Mouse (Mus musculus): ENCODE data around the gene Klf2.

Klf2 gene

GRCm38 (mm10) chr8:72333429-72334143 lies 14.8 kb downstream of the Klf2 start:
- no peak for DNase-seq (ENCODE audit: low read depth)

GRCm38 (mm10) chr8:72334144-72334641 lies 15.4 kb downstream of the Klf2 start:
- no peak for DNase-seq (ENCODE audit: low read depth)

- DNase-seq (ENCODE audit: low read depth): no peak
Observed at GRCm38 (mm10) chr8:72336273-72336672, 17.4 kb downstream of the Klf2 start.

- no peak for DNase-seq (ENCODE audit: low read depth)
Observed at GRCm38 (mm10) chr8:72337034-72337433, 18.2 kb downstream of the Klf2 start.

- no peak for DNase-seq (ENCODE audit: low read depth)
Observed at GRCm38 (mm10) chr8:72342556-72343300, 23.9 kb downstream of the Klf2 start.

- DNase-seq (ENCODE audit: low read depth): no peak
Observed at GRCm38 (mm10) chr8:72343725-72344124, 24.9 kb downstream of the Klf2 start.

GRCm38 (mm10) chr8:72347553-72347952 lies 28.7 kb downstream of the Klf2 start:
- no peak for DNase-seq (ENCODE audit: low read depth)

- DNase-seq (ENCODE audit: low read depth): no peak
Observed at GRCm38 (mm10) chr8:72348114-72348513, 29.3 kb downstream of the Klf2 start.

GRCm38 (mm10) chr8:72348956-72349355 lies 30.1 kb downstream of the Klf2 start:
- DNase-seq (ENCODE audit: low read depth): no peak

GRCm38 (mm10) chr8:72349838-72350237 lies 31.0 kb downstream of the Klf2 start:
- DNase-seq (ENCODE audit: low read depth): no peak

GRCm38 (mm10) chr8:72350727-72351126 lies 31.9 kb downstream of the Klf2 start:
- no peak for DNase-seq (ENCODE audit: low read depth)

GRCm38 (mm10) chr8:72351405-72352005 lies 32.7 kb downstream of the Klf2 start:
- no peak for DNase-seq (ENCODE audit: low read depth)

GRCm38 (mm10) chr8:72352951-72353699 lies 34.3 kb downstream of the Klf2 start:
- no peak for DNase-seq (ENCODE audit: low read depth)

- no peak for DNase-seq (ENCODE audit: low read depth)
Observed at GRCm38 (mm10) chr8:72353700-72354045, 34.8 kb downstream of the Klf2 start.

- peak; percentile 34 for DNase-seq (ENCODE audit: low read depth)
Observed at GRCm38 (mm10) chr8:72354272-72354671, 35.4 kb downstream of the Klf2 start.

- no peak for DNase-seq (ENCODE audit: low read depth)
Observed at GRCm38 (mm10) chr8:72356593-72356992, 37.8 kb downstream of the Klf2 start.

- no peak for DNase-seq (ENCODE audit: low read depth)
Observed at GRCm38 (mm10) chr8:72360162-72360561, 41.3 kb downstream of the Klf2 start.

GRCm38 (mm10) chr8:72362754-72363153 lies 43.9 kb downstream of the Klf2 start:
- DNase-seq (ENCODE audit: low read depth): no peak

GRCm38 (mm10) chr8:72363457-72363856 lies 44.6 kb downstream of the Klf2 start:
- DNase-seq (ENCODE audit: low read depth): no peak

GRCm38 (mm10) chr8:72365016-72365415 lies 46.2 kb downstream of the Klf2 start:
- DNase-seq (ENCODE audit: low read depth): no peak

- DNase-seq (ENCODE audit: low read depth): peak; percentile 64
Observed at GRCm38 (mm10) chr8:72365826-72366225, 47.0 kb downstream of the Klf2 start.

- DNase-seq (ENCODE audit: low read depth): no peak
Observed at GRCm38 (mm10) chr8:72366435-72366834, 47.6 kb downstream of the Klf2 start.

All from c-Kit-positive CD71-negative TER-119-negative erythroid progenitor cells, embryonic 14.5 days (primary cell).